Mouse (Mus musculus): ENCODE measurements around the gene Larp1b. TPM values are rescaled to one million over a fixed set of nuclear protein-coding genes. Genes with fewer than 3 reads are reported as not detected.

The Larp1b gene
- polyA plus RNA-seq, 1 experiment from 2014 or later, result 26.3 TPM

GRCm38 (mm10) chr3:41083790-41084112 lies 134.1 kb downstream of the Larp1b start:
- ATAC-seq (replicated peaks; ENCODE audit: low FRiP score, low read depth) (0 out of 2 replicates have a peak, but pooled peaks have one; percentile 6), DNase-seq (ENCODE audit: low spot score) (peak; percentile 44)
- H3K9me3 ChIP-seq (replicated peaks; ENCODE audit: low read length), result no peaks in the 10 kb centered on the region
- peak overlapping the region; percentile 78 for H3K27ac ChIP-seq
- TF ChIP-seq CTCF (IDR thresholded peaks at IDR 0.05; ENCODE audit: low read depth), result no peak
- peak overlapping the region; percentile 97 for H3K4me2 ChIP-seq (ENCODE audit: low read length)
- H3K27me3 ChIP-seq (ENCODE audit: insufficient read depth, low read length), result no peaks in the 10 kb centered on the region
- peaks cover 7% of the 10 kb centered on the region; the same call in 1 of the 2 replicates for H3K4me1 ChIP-seq (replicated peaks; ENCODE audit: insufficient read depth, low read length)
- H3K36me3 ChIP-seq (ENCODE audit: insufficient read depth, low read length), result no peaks in the 10 kb centered on the region
- H3K4me3 ChIP-seq (replicated peaks; ENCODE audit: low read depth, low read length), result peak overlapping the region; percentile 90
- H3K9ac ChIP-seq (ENCODE audit: low read depth, low read length), result peak overlapping the region; percentile 82
- 3% methylated on average over 6 of the region's 6 CpGs for WGBS

DNA sequence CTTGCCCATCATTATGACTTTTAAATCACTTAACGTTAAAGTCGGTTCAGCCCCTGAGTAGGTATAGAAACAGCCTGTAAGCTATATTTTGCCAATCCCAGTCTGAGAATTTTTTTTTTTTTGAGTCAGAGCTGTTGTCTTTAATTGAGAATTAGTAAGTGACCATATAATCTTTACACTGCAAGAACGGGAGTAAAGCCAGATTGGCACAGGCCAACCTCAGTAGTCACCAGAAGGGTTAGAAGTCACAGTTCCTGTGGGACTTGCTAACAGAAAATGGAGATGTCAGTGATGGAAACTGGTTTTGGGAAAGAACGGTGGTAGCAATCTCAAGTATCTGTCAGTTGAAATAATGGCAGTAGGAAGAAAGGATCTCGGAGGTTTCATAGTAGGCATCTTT lies 134.8 kb downstream of the Larp1b start:
- no peak for ATAC-seq (replicated peaks; ENCODE audit: low FRiP score, low read depth)
- DNase-seq (ENCODE audit: low spot score), result no peak
- no peak overlapping the region for H3K4me3 ChIP-seq (replicated peaks; ENCODE audit: low read depth, low read length)

GRCm38 (mm10) chr3:41087071-41087470 lies 137.4 kb downstream of the Larp1b start:
- no peaks in the 10 kb centered on the region for H3K27me3 ChIP-seq (ENCODE audit: insufficient read depth, low read length)
- DNase-seq (ENCODE audit: low spot score) (no peak), ATAC-seq (replicated peaks; ENCODE audit: low FRiP score, low read depth) (no peak)
- H3K4me1 ChIP-seq (replicated peaks; ENCODE audit: insufficient read depth, low read length), result no peaks in the 10 kb centered on the region
- no peaks in the 10 kb centered on the region for H3K9me3 ChIP-seq (replicated peaks; ENCODE audit: low read length)
- no peak overlapping the region for H3K4me2 ChIP-seq (ENCODE audit: low read length)
- no peak overlapping the region for H3K27ac ChIP-seq
- H3K9ac ChIP-seq (ENCODE audit: low read depth, low read length), result no peak overlapping the region
- H3K36me3 ChIP-seq (ENCODE audit: insufficient read depth, low read length), result no peaks in the 10 kb centered on the region
- no peak for TF ChIP-seq CTCF (IDR thresholded peaks at IDR 0.05; ENCODE audit: low read depth)
- H3K4me3 ChIP-seq (replicated peaks; ENCODE audit: low read depth, low read length), result no peak overlapping the region

More for the DNA sequence above, 134.8 kb downstream of the Larp1b start:
- WGBS, result 82% methylated on average over 5 of the region's 5 CpGs
- Histone ChIP-seq H3K4me1 (replicated peaks; ENCODE audit: insufficient read depth, low read length) (peaks cover 7% of the 10 kb centered on the region; the same call in 1 of the 2 replicates), H3K9me3 (replicated peaks; ENCODE audit: low read length) (no peaks in the 10 kb centered on the region), H3K9ac (ENCODE audit: low read depth, low read length) (no peak overlapping the region), H3K27me3 (ENCODE audit: insufficient read depth, low read length) (no peaks in the 10 kb centered on the region), H3K36me3 (ENCODE audit: insufficient read depth, low read length) (no peaks in the 10 kb centered on the region), H3K4me2 (ENCODE audit: low read length) (no peak overlapping the region), H3K27ac (no peak overlapping the region)
- no peak for TF ChIP-seq CTCF (IDR thresholded peaks at IDR 0.05; ENCODE audit: low read depth)

Other genes with a start within 250 kb of the Larp1b start
- gene Slc25a31, start 241.0 kb upstream of the Larp1b start, polyA plus RNA-seq (2015; fragmentation: Nextera tagmentation; extraction: Ambion mirVana), result 0.10 and 0.11 TPM in 2 replicates
- 9.9 and 10.3 TPM in 2 replicates for gene Hspa4l, start 205.3 kb upstream of the Larp1b start, polyA plus RNA-seq (2015; fragmentation: Nextera tagmentation; extraction: Ambion mirVana)
- gene Plk4, start 149.8 kb upstream of the Larp1b start, polyA plus RNA-seq (2015; fragmentation: Nextera tagmentation; extraction: Ambion mirVana), result 24.7 and 29.7 TPM in 2 replicates
- gene Mfsd8, start 102.9 kb upstream of the Larp1b start, polyA plus RNA-seq (2015; fragmentation: Nextera tagmentation; extraction: Ambion mirVana), result 7.2 and 7.6 TPM in 2 replicates
- 6.4 and 7.1 TPM in 2 replicates for gene Abhd18, start 102.9 kb upstream of the Larp1b start, polyA plus RNA-seq (2015; fragmentation: Nextera tagmentation; extraction: Ambion mirVana)
- 0.09 TPM in 1 of 2 replicates, not detected in the other for gene 1700034I23Rik, start 47.3 kb upstream of the Larp1b start, polyA plus RNA-seq (2015; fragmentation: Nextera tagmentation; extraction: Ambion mirVana)
- gene Pgrmc2, start 133.2 kb downstream of the Larp1b start, polyA plus RNA-seq (2015; fragmentation: Nextera tagmentation; extraction: Ambion mirVana), result 35.8 and 36.0 TPM in 2 replicates